Mouse (Mus musculus) liver, embryonic 13.5 days (tissue): Measurements from ENCODE around the gene Cdk2. TPM values are rescaled to one million over a fixed set of nuclear protein-coding genes. Genes with fewer than 3 reads are reported as not detected.

Experiments used
- polyA plus RNA-seq: library from polyadenylated mRNA; unstranded; fragments of >200 nt; fragmentation: Nextera tagmentation; extraction: Ambion mirVana; gene quantifications from 2 replicates; pipeline ENCODE4 v1.2.1, GENCODE M21; 2015

Cdk2 gene
- polyA plus RNA-seq, 1 experiment from 2014 or later: 61.1 TPM

Other genes starting within 250 kb of the Cdk2 start
- 18.5 and 30.1 TPM in 2 replicates for gene Smarcc2, start 245.8 kb downstream of the Cdk2 start, polyA plus RNA-seq
- gene Myl6, start 210.9 kb downstream of the Cdk2 start, polyA plus RNA-seq: 498 and 524 TPM in 2 replicates
- gene Myl6b, start 206.3 kb downstream of the Cdk2 start, polyA plus RNA-seq: 1.2 and 1.3 TPM in 2 replicates
- gene Esyt1, start 179.2 kb downstream of the Cdk2 start, polyA plus RNA-seq: 9.9 and 10.6 TPM in 2 replicates
- 6.2 and 7.1 TPM in 2 replicates for gene Zc3h10, start 157.3 kb downstream of the Cdk2 start, polyA plus RNA-seq
- 2,776 and 3,150 TPM in 2 replicates for gene Rpl41, start 155.7 kb downstream of the Cdk2 start, polyA plus RNA-seq
- 207 and 228 TPM in 2 replicates for gene Pa2g4, start 139.0 kb downstream of the Cdk2 start, polyA plus RNA-seq
- gene Erbb3, start 115.4 kb downstream of the Cdk2 start, polyA plus RNA-seq: 1.2 and 1.9 TPM in 2 replicates
- gene Rps26, start 78.3 kb downstream of the Cdk2 start, polyA plus RNA-seq: 486 and 551 TPM in 2 replicates
- gene Ikzf4, start 59.0 kb downstream of the Cdk2 start, polyA plus RNA-seq: 0.12 and 0.21 TPM in 2 replicates
- 10.7 and 13.9 TPM in 2 replicates for gene Suox, start 31.0 kb downstream of the Cdk2 start, polyA plus RNA-seq
- gene Rab5b, start 8.8 kb downstream of the Cdk2 start, polyA plus RNA-seq: 24.5 and 31.4 TPM in 2 replicates
- 0.30 and 0.52 TPM in 2 replicates for gene Pmel, start 836 bp downstream of the Cdk2 start, polyA plus RNA-seq
- 1.8 and 2.6 TPM in 2 replicates for gene Dgka, start 39.8 kb upstream of the Cdk2 start, polyA plus RNA-seq
- gene Pym1, start 42.9 kb upstream of the Cdk2 start, polyA plus RNA-seq: 20.4 and 20.8 TPM in 2 replicates
- gene Mmp19, start 85.9 kb upstream of the Cdk2 start, polyA plus RNA-seq: 6.9 and 8.3 TPM in 2 replicates
- gene Dnajc14, start 99.0 kb upstream of the Cdk2 start, polyA plus RNA-seq: 20.4 and 23.6 TPM in 2 replicates
- gene Tmem198b, start 99.3 kb upstream of the Cdk2 start, polyA plus RNA-seq: 2.4 and 3.2 TPM in 2 replicates
- 147 and 176 TPM in 2 replicates for gene Sarnp, start 112.3 kb upstream of the Cdk2 start, polyA plus RNA-seq
- gene Ormdl2, start 116.6 kb upstream of the Cdk2 start, polyA plus RNA-seq: 90.2 and 91.0 TPM in 2 replicates
- 0.43 and 0.66 TPM in 2 replicates for gene Gdf11, start 186.7 kb upstream of the Cdk2 start, polyA plus RNA-seq
- 118 and 119 TPM in 2 replicates for gene Cd63, start 196.0 kb upstream of the Cdk2 start, polyA plus RNA-seq
- gene Rdh5, start 217.9 kb upstream of the Cdk2 start, polyA plus RNA-seq: 10.5 and 10.6 TPM in 2 replicates
- 81.9 and 87.1 TPM in 2 replicates for gene Bloc1s1, start 219.0 kb upstream of the Cdk2 start, polyA plus RNA-seq
- gene Itga7, start 228.8 kb upstream of the Cdk2 start, polyA plus RNA-seq: 0.12 and 0.41 TPM in 2 replicates